Mouse (Mus musculus) limb, embryonic 12.5 days (tissue): ENCODE results near the gene Akr1b3. TPM values are rescaled to one million over a fixed set of nuclear protein-coding genes. Genes with fewer than 3 reads are reported as not detected.

Experiments
- polyA plus RNA-seq: library from polyadenylated mRNA; unstranded; fragments of >200 nt; fragmentation: Nextera tagmentation; extraction: Ambion mirVana; gene quantifications from 2 replicates; pipeline ENCODE4 v1.2.1, GENCODE M21; 2016

Gene Akr1b3
- polyA plus RNA-seq, 1 experiment from 2014 or later = 191 TPM

Other genes with a start within 250 kb of the Akr1b3 start
- gene Slc35b4, start 140.4 kb downstream of the Akr1b3 start, polyA plus RNA-seq = 39.7 and 42.7 TPM in 2 replicates
- 11.8 and 12.1 TPM in 2 replicates for gene Akr1b8, start 36.6 kb upstream of the Akr1b3 start, polyA plus RNA-seq
- 16.1 and 17.4 TPM in 2 replicates for gene Akr1b10, start 66.7 kb upstream of the Akr1b3 start, polyA plus RNA-seq
- 0.22 TPM in 1 of 2 replicates, not detected in the other for gene Akr1b7, start 94.9 kb upstream of the Akr1b3 start, polyA plus RNA-seq
- gene Bpgm, start 158.7 kb upstream of the Akr1b3 start, polyA plus RNA-seq = 51.0 and 51.5 TPM in 2 replicates